Mouse (Mus musculus): ENCODE results near the gene Zfp362. TPM values are rescaled to one million over a fixed set of nuclear protein-coding genes. Genes with fewer than 3 reads are reported as not detected.
A peak's percentile ranks its signal among the peaks of the same experiment; 100 is the strongest.

The Zfp362 gene
- polyA plus RNA-seq, 1 experiment from 2014 or later = 31.7 TPM

DNA sequence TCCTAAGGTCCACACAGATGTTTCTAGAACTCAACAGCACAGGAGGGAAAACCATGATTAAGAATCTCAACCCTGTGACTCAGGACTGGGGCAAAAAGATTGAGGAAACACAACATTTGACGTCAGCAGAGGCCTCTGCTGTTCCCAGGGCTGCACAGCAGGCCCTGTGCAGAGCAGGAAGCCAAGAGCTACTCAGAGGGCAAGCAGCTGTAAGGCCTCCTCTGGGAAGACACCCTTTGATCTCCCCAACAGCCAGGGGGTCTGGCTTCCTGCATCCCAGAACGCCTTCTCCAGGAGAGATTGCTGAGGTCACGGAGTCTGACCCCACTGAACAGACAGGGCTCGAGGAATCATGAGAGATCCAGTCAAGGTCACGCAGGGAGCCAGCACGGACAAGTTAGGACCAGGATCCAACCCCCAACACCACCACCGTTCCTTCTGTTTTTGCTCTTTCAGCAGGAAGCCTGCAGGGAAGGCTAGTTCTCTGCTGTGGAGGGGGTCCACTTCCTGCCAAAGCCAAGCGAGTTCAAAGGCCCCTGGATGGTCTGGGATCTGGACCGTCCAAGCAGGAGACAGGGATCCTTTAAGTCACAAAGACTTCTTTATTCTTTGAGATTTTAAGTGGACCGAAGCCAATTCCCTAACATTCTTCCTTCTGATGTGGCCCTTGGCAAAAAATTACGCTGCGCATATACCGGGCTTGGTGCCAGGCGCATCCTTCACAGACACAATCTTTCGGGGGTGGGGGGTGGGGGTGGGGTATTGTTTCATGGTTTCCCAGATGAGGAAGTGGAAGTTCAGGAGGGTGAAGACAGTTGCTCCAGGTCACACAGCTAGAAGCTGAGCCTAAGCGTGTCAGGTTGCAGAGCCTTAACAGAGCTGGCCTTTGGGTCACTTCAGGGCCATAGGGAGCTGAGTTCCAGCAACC is 34.2 kb upstream of the Zfp362 start:
- no peak overlapping the region for H3K27ac ChIP-seq (ENCODE audit: low read depth, low read length)
- WGBS = 63% methylated on average over 16 of the region's 16 CpGs
- no peak for ATAC-seq (ENCODE audit: low FRiP score)

DNA sequence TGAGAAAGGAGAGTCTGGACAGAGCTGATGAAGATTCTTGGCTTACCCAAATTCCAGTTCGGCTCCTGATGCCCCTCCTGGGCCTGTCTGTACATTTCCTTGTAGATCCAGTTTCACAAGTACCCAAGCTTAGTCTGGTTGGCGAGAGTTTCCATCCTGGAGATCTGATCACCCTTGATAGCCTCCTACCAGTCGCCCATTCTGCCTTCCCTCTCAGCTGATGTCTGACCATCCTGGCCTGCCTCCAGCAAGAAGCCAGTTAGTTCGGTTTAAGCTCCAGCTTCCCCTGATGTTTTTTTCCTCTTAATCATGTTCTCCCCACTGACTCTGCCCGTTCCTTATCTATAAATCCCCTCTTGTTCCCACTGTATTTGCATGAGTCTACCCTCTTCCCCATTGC is 32.4 kb upstream of the Zfp362 start:
- no peak overlapping the region for H3K4me2 ChIP-seq
- H3K27me3 ChIP-seq (ENCODE audit: control insufficient read depth, insufficient read depth, low read length) = no peaks in the 10 kb centered on the region
- no peak overlapping the region for H3K27ac ChIP-seq (ENCODE audit: low read depth, low read length)
- 76% methylated on average over 5 of the region's 5 CpGs for WGBS
- no peaks in the 10 kb centered on the region for H3K9me3 ChIP-seq (ENCODE audit: control insufficient read depth, low read length)
- ATAC-seq (ENCODE audit: low FRiP score) (no peak), DNase-seq (ENCODE audit: low spot score, missing footprints) (peak; percentile 75)
- no peaks in the 10 kb centered on the region for H3K4me1 ChIP-seq (ENCODE audit: control insufficient read depth, insufficient read depth, low read length)
- no peak overlapping the region for H3K9ac ChIP-seq (ENCODE audit: low read length)
- no peaks in the 10 kb centered on the region for H3K36me3 ChIP-seq (ENCODE audit: control insufficient read depth, insufficient read depth, low read length)
- H3K4me3 ChIP-seq (ENCODE audit: low read depth, low read length) = no peak overlapping the region

More for the DNA sequence above, 34.2 kb upstream of the Zfp362 start:
- Histone ChIP-seq H3K4me2 (no peak overlapping the region), H3K9ac (ENCODE audit: low read length) (no peak overlapping the region), H3K36me3 (ENCODE audit: control insufficient read depth, insufficient read depth, low read length) (no peaks in the 10 kb centered on the region), H3K4me3 (ENCODE audit: low read depth, low read length) (no peak overlapping the region), H3K9me3 (ENCODE audit: control insufficient read depth, low read length) (no peaks in the 10 kb centered on the region), H3K27me3 (ENCODE audit: control insufficient read depth, insufficient read depth, low read length) (no peaks in the 10 kb centered on the region), H3K4me1 (ENCODE audit: control insufficient read depth, insufficient read depth, low read length) (0 out of 2 replicates have a peak, but pooled peaks cover 2% of the 10 kb centered on the region)
- peak; percentile 79 for DNase-seq (ENCODE audit: low spot score, missing footprints)

DNA sequence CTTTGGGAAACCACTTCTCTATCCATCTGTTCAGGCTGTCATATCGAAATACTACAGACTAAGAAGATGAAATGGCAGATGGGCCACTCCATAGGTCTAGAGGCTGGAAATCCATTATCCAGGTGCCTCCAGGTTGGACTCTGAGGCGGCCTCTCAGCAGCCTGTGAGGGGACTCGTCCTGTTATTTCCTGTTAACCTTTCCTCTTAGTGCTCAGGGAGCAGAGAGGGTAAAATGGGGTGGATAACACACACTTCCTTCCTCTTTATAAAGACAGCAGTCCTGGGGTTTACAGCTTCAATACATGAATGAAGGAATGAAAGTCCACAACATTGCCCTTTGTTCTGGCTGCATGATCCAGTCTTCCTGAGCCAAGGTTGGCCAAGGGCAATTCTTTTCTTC is 18.3 kb upstream of the Zfp362 start:
- Histone ChIP-seq H3K27ac (ENCODE audit: low read depth, low read length) (no peak overlapping the region), H3K9ac (ENCODE audit: low read length) (no peak overlapping the region), H3K27me3 (ENCODE audit: control insufficient read depth, insufficient read depth, low read length) (no peaks in the 10 kb centered on the region), H3K4me2 (no peak overlapping the region), H3K4me3 (ENCODE audit: low read depth, low read length) (no peak overlapping the region), H3K36me3 (ENCODE audit: control insufficient read depth, insufficient read depth, low read length) (no peaks in the 10 kb centered on the region), H3K4me1 (ENCODE audit: control insufficient read depth, insufficient read depth, low read length) (no peaks in the 10 kb centered on the region), H3K9me3 (ENCODE audit: control insufficient read depth, low read length) (no peaks in the 10 kb centered on the region)
- 74% methylated on average over 3 of the region's 3 CpGs for WGBS
- peak; percentile 35 for DNase-seq (ENCODE audit: low spot score, missing footprints)
- ATAC-seq (ENCODE audit: low FRiP score) = no peak

DNA sequence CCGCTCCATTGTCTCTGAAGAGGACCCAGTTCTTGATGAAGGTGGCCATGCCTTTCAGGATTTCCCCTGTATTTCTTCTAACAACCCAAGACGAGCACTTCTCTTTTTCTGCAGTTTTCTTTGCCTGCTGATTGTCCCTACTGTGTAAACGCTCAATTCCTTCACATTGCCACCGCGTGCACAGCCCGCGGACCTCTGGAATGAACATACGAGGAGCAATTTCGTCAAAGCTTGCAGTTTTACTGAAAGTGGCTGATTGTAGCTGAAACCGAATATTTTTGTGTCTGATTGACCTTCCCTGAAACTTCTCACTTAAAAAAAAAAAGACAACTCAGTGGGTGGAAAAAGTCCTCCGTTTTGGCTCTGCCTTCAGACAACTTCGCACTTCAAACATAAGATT is 14.7 kb upstream of the Zfp362 start:
- no peak overlapping the region for H3K27ac ChIP-seq (ENCODE audit: low read depth, low read length)
- H3K9ac ChIP-seq (ENCODE audit: low read length) = no peak overlapping the region
- H3K4me1 ChIP-seq (ENCODE audit: control insufficient read depth, insufficient read depth, low read length) = no peaks in the 10 kb centered on the region
- no peaks in the 10 kb centered on the region for H3K9me3 ChIP-seq (ENCODE audit: control insufficient read depth, low read length)
- no peak for ATAC-seq (ENCODE audit: low FRiP score)
- no peaks in the 10 kb centered on the region for H3K27me3 ChIP-seq (ENCODE audit: control insufficient read depth, insufficient read depth, low read length)
- no peak overlapping the region for H3K4me2 ChIP-seq
- H3K36me3 ChIP-seq (ENCODE audit: control insufficient read depth, insufficient read depth, low read length) = no peaks in the 10 kb centered on the region
- H3K4me3 ChIP-seq (ENCODE audit: low read depth, low read length) = no peak overlapping the region
- 71% methylated on average over 12 of the region's 12 CpGs for WGBS
- DNase-seq (ENCODE audit: low spot score, missing footprints) = no peak

- 58% methylated on average over 7 of the region's 7 CpGs for WGBS
- ATAC-seq (ENCODE audit: low FRiP score) = no peak
- H3K27ac ChIP-seq (ENCODE audit: low read depth, low read length) = no peak overlapping the region
Observed at GRCm38 (mm10) chr4:128817011-128817410, 11.2 kb upstream of the Zfp362 start.

GRCm38 (mm10) chr4:128811382-128812056 is 5.7 kb upstream of the Zfp362 start:
- Histone ChIP-seq H3K9ac (ENCODE audit: low read length) (peak overlapping the region; percentile 60), H3K27ac (ENCODE audit: low read depth, low read length) (no peak overlapping the region), H3K4me1 (ENCODE audit: control insufficient read depth, insufficient read depth, low read length) (peaks cover 4% of the 10 kb centered on the region), H3K36me3 (ENCODE audit: control insufficient read depth, insufficient read depth, low read length) (no peaks in the 10 kb centered on the region), H3K4me3 (ENCODE audit: low read depth, low read length) (peak overlapping the region; percentile 44), H3K4me2 (peak overlapping the region; percentile 51), H3K27me3 (ENCODE audit: control insufficient read depth, insufficient read depth, low read length) (no peaks in the 10 kb centered on the region), H3K9me3 (ENCODE audit: control insufficient read depth, low read length) (no peaks in the 10 kb centered on the region)
- 15% methylated on average over 16 of the region's 16 CpGs for WGBS
- DNase-seq (ENCODE audit: low spot score, missing footprints) = peak; percentile 95
- peak; percentile 86 for ATAC-seq (ENCODE audit: low FRiP score)

More at GRCm38 (mm10) chr4:128817011-128817410, 11.2 kb upstream of the Zfp362 start:
- no peak overlapping the region for H3K4me2 ChIP-seq
- H3K4me3 ChIP-seq (ENCODE audit: low read depth, low read length) = no peak overlapping the region
- H3K9me3 ChIP-seq (ENCODE audit: control insufficient read depth, low read length) = no peaks in the 10 kb centered on the region
- no peaks in the 10 kb centered on the region for H3K36me3 ChIP-seq (ENCODE audit: control insufficient read depth, insufficient read depth, low read length)
- H3K9ac ChIP-seq (ENCODE audit: low read length) = no peak overlapping the region
- no peaks in the 10 kb centered on the region; the same call in 1 of the 2 replicates for H3K4me1 ChIP-seq (ENCODE audit: control insufficient read depth, insufficient read depth, low read length)
- DNase-seq (ENCODE audit: low spot score, missing footprints) = peak; percentile 65
- H3K27me3 ChIP-seq (ENCODE audit: control insufficient read depth, insufficient read depth, low read length) = no peaks in the 10 kb centered on the region

DNA sequence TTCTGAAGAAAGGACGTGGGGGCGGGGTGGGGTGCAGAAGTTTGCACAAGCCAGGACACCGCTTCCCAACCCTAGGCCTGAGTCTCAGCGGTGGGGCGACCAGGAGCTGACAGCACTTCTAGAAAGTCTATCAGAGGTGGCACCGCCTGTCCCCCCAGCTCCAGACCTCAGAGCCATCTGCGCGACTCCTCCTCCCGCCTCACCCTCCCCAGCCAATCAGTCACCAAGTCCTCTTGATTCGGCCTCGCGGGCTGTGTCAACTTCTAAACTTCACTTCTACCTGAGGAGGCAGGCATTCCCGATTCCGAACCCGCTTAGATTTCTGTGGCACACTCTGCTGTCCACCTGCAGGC is 958 bp upstream of the Zfp362 start:
- H3K9ac ChIP-seq (ENCODE audit: low read length) = peak overlapping the region; percentile 99
- WGBS = under 1% methylated on average over 15 of the region's 15 CpGs
- H3K27me3 ChIP-seq (ENCODE audit: control insufficient read depth, insufficient read depth, low read length) = no peaks in the 10 kb centered on the region
- ATAC-seq (ENCODE audit: low FRiP score) = peak; percentile 70
- peak overlapping the region; percentile 99 for H3K4me3 ChIP-seq (ENCODE audit: low read depth, low read length)
- peak overlapping the region; percentile 96 for H3K27ac ChIP-seq (ENCODE audit: low read depth, low read length)
- peak overlapping the region; percentile 78 for H3K4me2 ChIP-seq
- DNase-seq (ENCODE audit: low spot score, missing footprints) = no peak
- no peaks in the 10 kb centered on the region for H3K36me3 ChIP-seq (ENCODE audit: control insufficient read depth, insufficient read depth, low read length)
- H3K9me3 ChIP-seq (ENCODE audit: control insufficient read depth, low read length) = no peaks in the 10 kb centered on the region
- peaks cover 31% of the 10 kb centered on the region for H3K4me1 ChIP-seq (ENCODE audit: control insufficient read depth, insufficient read depth, low read length)

DNA sequence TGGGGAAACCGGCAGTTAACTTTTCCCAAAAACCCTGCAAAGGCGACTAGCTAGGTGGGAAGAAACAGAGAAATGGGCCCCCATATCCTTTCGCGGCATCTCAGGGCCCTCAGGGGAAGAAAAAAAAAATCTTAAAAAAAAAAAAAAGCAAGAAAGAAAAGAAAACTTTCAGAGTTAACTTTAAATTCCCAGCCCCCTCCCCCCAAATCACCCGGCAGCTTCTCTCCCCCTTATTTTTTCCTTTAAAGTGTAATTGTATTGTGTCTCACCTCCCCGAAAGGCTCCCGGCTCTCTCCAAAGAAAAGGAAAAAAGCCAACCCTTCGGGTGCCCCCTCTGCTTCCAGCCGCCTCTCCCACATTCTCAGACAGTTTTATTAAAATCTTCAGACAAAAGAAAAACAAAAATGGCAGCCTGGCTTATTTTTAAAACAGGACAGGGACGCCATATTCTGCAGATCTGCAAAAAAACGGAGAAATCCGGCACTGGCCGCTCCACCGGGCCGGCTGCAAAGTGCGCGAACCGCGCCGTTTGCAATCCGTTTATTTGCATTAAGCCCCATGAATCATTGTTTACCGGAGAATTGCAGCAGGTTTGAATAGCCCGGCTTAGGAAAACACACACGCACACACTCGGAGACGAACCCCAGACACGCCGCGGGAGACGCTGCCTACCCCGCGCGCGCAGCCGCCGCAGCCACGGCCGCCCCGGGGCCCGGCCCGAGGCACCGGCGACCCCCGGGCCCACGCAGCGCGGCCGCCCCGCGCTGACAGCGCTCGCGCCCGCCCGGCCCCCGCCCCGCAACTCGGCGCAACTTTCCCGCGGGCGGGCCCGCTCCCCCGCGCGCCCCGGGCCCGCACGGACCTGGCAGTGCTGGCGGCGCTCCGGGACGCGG is 449 bp downstream of the Zfp362 start:
- peak; percentile 12; the same call in 1 of the 2 replicates for ATAC-seq (ENCODE audit: low FRiP score)
- H3K27ac ChIP-seq (ENCODE audit: low read depth, low read length) = peak overlapping the region; percentile 96
- peak; percentile 95 for DNase-seq (ENCODE audit: low spot score, missing footprints)
- WGBS = 1% methylated on average over 60 of the region's 74 CpGs
- H3K27me3 ChIP-seq (ENCODE audit: control insufficient read depth, insufficient read depth, low read length) = no peaks in the 10 kb centered on the region
- H3K4me1 ChIP-seq (ENCODE audit: control insufficient read depth, insufficient read depth, low read length) = peaks cover 27% of the 10 kb centered on the region
- no peaks in the 10 kb centered on the region for H3K36me3 ChIP-seq (ENCODE audit: control insufficient read depth, insufficient read depth, low read length)
- H3K9ac ChIP-seq (ENCODE audit: low read length) = peak overlapping the region; percentile 99
- H3K4me3 ChIP-seq (ENCODE audit: low read depth, low read length) = peak overlapping the region; percentile 99
- no peaks in the 10 kb centered on the region for H3K9me3 ChIP-seq (ENCODE audit: control insufficient read depth, low read length)
- H3K4me2 ChIP-seq = peak overlapping the region; percentile 78
